Mouse (Mus musculus) liver, embryonic 14.5 days (tissue): Measurements from ENCODE around the gene Phldb1. TPM values are rescaled to one million over a fixed set of nuclear protein-coding genes. Genes with fewer than 3 reads are reported as not detected.

Experiments used
- ATAC-seq: fragments of 200-750 bp; cut with Nextera tagmentation; 2 replicates; pipeline ENCODE4 v1.8.0; 2017; ENCODE audit warnings: moderate number of reproducible peaks, mild to moderate bottlenecking, moderate library complexity; ENCODE audit not compliant: insufficient read depth
- DNase-seq, 3 experiments: peaks; one replicate each; pipeline ENCODE4 v3.0.0-alpha.2; 2012 to 2013; ENCODE audit warnings: low read depth in 3 of 3, low spot score in 3 of 3
- H3K27ac ChIP-seq: fragments of 300-500 bp; sonication (generic); 2 replicates; pipeline ENCODE4 v1.5.1; 2014; ENCODE audit warnings: moderate library complexity, mild to moderate bottlenecking, control low read depth, inconsistent platforms
- H3K27me3 ChIP-seq: fragments of 300-500 bp; sonication (generic); 2 replicates; pipeline ENCODE4 v1.6.1; 2014; ENCODE audit warnings: mild to moderate bottlenecking, low read length, moderate library complexity; ENCODE audit not compliant: control insufficient read depth, insufficient read depth
- H3K36me3 ChIP-seq: fragments of 300-500 bp; sonication (generic); replicated peaks from 2 replicates; pipeline ENCODE4 v1.6.1; 2014; ENCODE audit warnings: low read depth; ENCODE audit not compliant: control insufficient read depth, insufficient read depth
- H3K4me1 ChIP-seq, 2 experiments: fragments of 200-500 bp in 1 of 2; fragments of 300-500 bp in 1 of 2; sonication (generic) in 1 of 2; replicated peaks; 2 replicates each; pipeline ENCODE4 v1.6.1; 2012 to 2014; ENCODE audit warnings: antibody characterized with exemption in 1 of 2, inconsistent platforms in 1 of 2, low read length in 1 of 2; ENCODE audit not compliant: control insufficient read depth in 2 of 2, insufficient read depth in 2 of 2
- H3K4me2 ChIP-seq: fragments of 300-500 bp; sonication (generic); 2 replicates; pipeline ENCODE4 v1.6.1; 2014; ENCODE audit warnings: low read depth, mild to moderate bottlenecking, control low read depth, moderate library complexity
- H3K4me3 ChIP-seq, 2 experiments: fragments of 200-500 bp in 1 of 2; fragments of 300-500 bp in 1 of 2; sonication (generic) in 1 of 2; 2 replicates each; pipeline ENCODE4 v1.5.1; 2012 to 2014; ENCODE audit warnings: low read depth in 2 of 2, low read length in 2 of 2, mild to moderate bottlenecking in 2 of 2, control low read depth in 1 of 2, inconsistent platforms in 1 of 2, moderate library complexity in 1 of 2; ENCODE audit not compliant: insufficient read depth in 1 of 2
- H3K9ac ChIP-seq: fragments of 300-500 bp; sonication (generic); replicated peaks from 2 replicates; pipeline ENCODE4 v1.6.1; 2014; ENCODE audit warnings: mild to moderate bottlenecking, control low read depth, moderate library complexity
- H3K9me3 ChIP-seq: fragments of 300-500 bp; sonication (generic); 2 replicates; pipeline ENCODE4 v1.6.1; 2016; ENCODE audit warnings: low read length, mixed read lengths; ENCODE audit not compliant: control insufficient read depth
- CTCF ChIP-seq: IDR thresholded peaks from 2 replicates; pipeline ENCODE4 v1.5.1; 2016; ENCODE audit warnings: antibody characterized with exemption, low read depth, control low read depth
- EP300 ChIP-seq: IDR thresholded peaks from 2 replicates; pipeline ENCODE4 v1.6.1; 2016; ENCODE audit warnings: antibody characterized with exemption, low read depth
- whole genome bisulfite sequencing: fragments of 180-500 bp; shearing (Covaris S2); extraction: QIAGEN DNeasy Blood & Tissue Kit; methylation state at CpG from one replicate; pipeline ENCODE4 v1.1.7; 2014; ENCODE audit not compliant: insufficient replicate concordance; 5-methylcytosine and 5-hydroxymethylcytosine counted together
- polyA plus RNA-seq, 2 experiments: library from polyadenylated mRNA; depleted of rRNA in 1 of 2; stranded (reverse) in 1 of 2; unstranded in 1 of 2; fragments of >200 nt; fragmentation: Nextera tagmentation in 1 of 2; extraction: Ambion mirVana in 1 of 2; gene quantifications; 2 replicates each; pipeline versions ENCODE4 v1.2.1 to v1.2.3; 2012 to 2014

The Phldb1 gene
- polyA plus RNA-seq, 2 experiments = 1.6 to 2.6 TPM

- Histone ChIP-seq H3K27ac (no peak overlapping the region), H3K9me3 (no peaks in the 10 kb centered on the region), H3K9ac (peak overlapping the region; percentile 18; the same call in 1 of the 2 replicates), H3K36me3 (no peaks in the 10 kb centered on the region), H3K4me2 (peak overlapping the region; percentile 46), H3K27me3 (no peaks in the 10 kb centered on the region), H3K4me3 (no peak overlapping the region), H3K4me1 (peaks cover 0 to 2% of the 10 kb centered on the region in 2 experiments; a peak in 1 of 4 replicates)
- ATAC-seq (no peak), DNase-seq (no peak)
- 60% methylated on average over 6 of the region's 6 CpGs for WGBS
- no peak for TF ChIP-seq CTCF
- no peak for TF ChIP-seq EP300
Observed at GRCm38 (mm10) chr9:44646366-44646765, 88.6 kb downstream of the Phldb1 start.

- Histone ChIP-seq H3K27ac (no peak overlapping the region), H3K4me3 (no peak overlapping the region), H3K9ac (no peak overlapping the region), H3K4me1 (peaks cover 0 to 2% of the 10 kb centered on the region in 2 experiments; a peak in 1 of 4 replicates), H3K4me2 (peak overlapping the region; percentile 46), H3K36me3 (no peaks in the 10 kb centered on the region), H3K27me3 (no peaks in the 10 kb centered on the region), H3K9me3 (no peaks in the 10 kb centered on the region)
- TF ChIP-seq CTCF = no peak
- DNase-seq (no peak), ATAC-seq (peak; percentile 53; the same call in 1 of the 2 replicates)
- 26% methylated on average over 15 of the region's 15 CpGs for WGBS
Observed at GRCm38 (mm10) chr9:44645924-44646323, 89.1 kb downstream of the Phldb1 start.

- ATAC-seq (no peak), DNase-seq (no peak)
- no peak overlapping the region for H3K4me3 ChIP-seq
- 46% methylated on average over 5 of the region's 5 CpGs for WGBS
- peaks cover 0 to 2% of the 10 kb centered on the region in 2 experiments; a peak in 1 of 4 replicates for H3K4me1 ChIP-seq
- H3K27ac ChIP-seq = no peak overlapping the region
- 0 out of 2 replicates have a peak overlapping the region, but pooled peaks have one; percentile 46 for H3K4me2 ChIP-seq
- H3K27me3 ChIP-seq = no peaks in the 10 kb centered on the region
- H3K36me3 ChIP-seq = no peaks in the 10 kb centered on the region
- TF ChIP-seq EP300 (no peak), CTCF (0 out of 2 replicates have a peak, but pooled peaks have one; percentile 8)
- H3K9me3 ChIP-seq = no peaks in the 10 kb centered on the region
- no peak overlapping the region for H3K9ac ChIP-seq
Observed at GRCm38 (mm10) chr9:44645481-44645880, 89.5 kb downstream of the Phldb1 start.

DNA sequence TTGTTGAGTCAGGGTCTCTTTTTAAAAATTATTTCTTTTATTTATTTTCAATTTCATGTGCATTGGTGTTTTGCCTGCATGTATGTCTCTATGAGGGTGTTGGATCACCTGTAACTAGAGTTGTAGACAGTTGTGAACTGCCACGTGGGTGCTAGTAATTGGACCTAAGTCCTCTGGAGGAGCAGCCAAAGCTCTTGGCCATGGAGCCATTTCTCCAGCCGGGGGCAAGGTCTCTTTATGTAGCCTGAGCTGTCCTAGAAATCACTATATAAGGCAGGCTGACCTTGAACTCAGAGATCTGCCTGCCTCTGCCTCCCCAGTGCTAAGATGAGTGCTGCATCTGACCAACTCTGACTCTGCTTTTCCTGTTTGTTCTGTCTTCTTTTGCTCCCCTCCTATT lies 90.8 kb downstream of the Phldb1 start:
- Histone ChIP-seq H3K4me2 (no peak overlapping the region), H3K4me1 (peaks cover 0 to 2% of the 10 kb centered on the region in 2 experiments; a peak in 1 of 4 replicates), H3K9ac (no peak overlapping the region), H3K4me3 (no peak overlapping the region), H3K9me3 (no peaks in the 10 kb centered on the region), H3K27ac (no peak overlapping the region), H3K36me3 (no peaks in the 10 kb centered on the region), H3K27me3 (no peaks in the 10 kb centered on the region)
- ATAC-seq (no peak), DNase-seq (no peak)
- 51% methylated on average over 2 of the region's 2 CpGs for WGBS
- TF ChIP-seq CTCF (no peak), EP300 (no peak)

DNA sequence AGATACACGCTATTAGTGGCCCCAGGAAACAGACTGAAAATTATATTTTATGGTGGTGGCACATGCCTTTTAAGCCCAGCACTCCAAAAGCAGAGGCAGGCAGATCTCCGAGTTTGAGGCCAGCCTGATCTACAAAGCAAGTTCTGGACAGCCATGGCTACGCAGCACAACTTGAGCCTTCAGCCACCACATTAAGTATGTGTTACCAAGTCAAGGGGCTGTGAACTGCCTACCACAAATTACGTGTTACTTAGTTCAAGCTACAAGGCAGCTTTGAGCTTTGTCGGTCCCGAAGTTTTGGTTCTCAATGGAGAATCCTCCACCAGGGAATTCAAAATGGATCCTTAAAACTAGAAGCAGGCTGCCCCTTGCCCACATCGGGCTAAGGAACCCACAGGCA lies 91.9 kb downstream of the Phldb1 start:
- 83% methylated on average over 7 of the region's 7 CpGs for WGBS

More for the DNA sequence above, 91.9 kb downstream of the Phldb1 start:
- H3K9ac ChIP-seq = no peak overlapping the region
- H3K9me3 ChIP-seq = no peaks in the 10 kb centered on the region
- TF ChIP-seq EP300 (no peak), CTCF (no peak)
- no peak overlapping the region for H3K4me3 ChIP-seq
- H3K4me2 ChIP-seq = no peak overlapping the region
- H3K36me3 ChIP-seq = peaks cover 8% of the 10 kb centered on the region
- no peak overlapping the region for H3K27ac ChIP-seq
- ATAC-seq = no peak
- H3K4me1 ChIP-seq = peaks cover 0 to 2% of the 10 kb centered on the region in 2 experiments; a peak in 1 of 4 replicates
- no peak for DNase-seq
- H3K27me3 ChIP-seq = no peaks in the 10 kb centered on the region
